Mouse (Mus musculus) embryonic stem cell, embryonic (primary cell): ENCODE results near the gene Slc10a6.

Experiments
- CTCF ChIA-PET, 4 experiments: fragments of 300-600 bp in 2 of 4; fragments of 350-600 bp in 2 of 4; sonication (Branson Sonifier 250); formaldehyde crosslinking; loops; one replicate each; lab custom pipeline; 2022; ENCODE audit warnings: inconsistent platforms in 2 of 4; lab: Charles Lee
- POLR2A ChIA-PET, 4 experiments: fragments of 300-600 bp in 2 of 4; fragments of 350-600 bp in 2 of 4; sonication (Branson Sonifier 250); formaldehyde crosslinking; loops; one replicate each; lab custom pipeline; 2022; ENCODE audit warnings: antibody characterized with exemption in 4 of 4, inconsistent platforms in 1 of 4; lab: Charles Lee

The Slc10a6 gene

GRCm38 (mm10) chr5:103629111-103629764, at the start of gene Slc10a6:
Slc10a6 (minus strand) TSS chr5:103629403.
- POLR2A ChIA-PET: interaction anchor here in 3 of 4 experiments (0.6 to 2.2 kb wide), 8 partner anchors 8 to 192 kb away, joined by 3 to 7 read pairs (median 4); no protein-coding TSS in a partner anchor
- CTCF ChIA-PET: interaction anchor here in 3 of 4 experiments (0.5 to 1.6 kb wide), 5 partner anchors 25 to 227 kb away, joined by 3 to 5 read pairs (median 3); no protein-coding TSS in a partner anchor

GRCm38 (mm10) chr5:103678974-103679373, 49.8 kb upstream of the Slc10a6 start:
- POLR2A ChIA-PET: interaction anchor here in 2 of 4 experiments (0.7 to 3.2 kb wide), 2 partner anchors 15 to 22 kb away, joined by 3 to 18 read pairs; no protein-coding TSS in a partner anchor
- CTCF ChIA-PET: interaction anchor here in 1 of 4 experiments (2.0 to 2.9 kb wide), 2 partner anchors 12 to 23 kb away, joined by 10 to 48 read pairs; partner anchors contain the start of gene Aff1

GRCm38 (mm10) chr5:103677894-103678293, 48.7 kb upstream of the Slc10a6 start:
- POLR2A ChIA-PET: interaction anchor here in 1 of 4 experiments (0.6 to 1.2 kb wide), 4 partner anchors 15 to 148 kb away, joined by 3 to 7 read pairs (median 4); no protein-coding TSS in a partner anchor
- CTCF ChIA-PET: no interaction called here

- CTCF ChIA-PET: no interaction called here
- POLR2A ChIA-PET: no interaction called here
Measured at GRCm38 (mm10) chr5:103676289-103676881, 47.2 kb upstream of the Slc10a6 start.

- ChIA-PET POLR2A (interaction anchor here in 3 of 4 experiments (0.5 to 1.9 kb wide), 10 partner anchors 18 to 84 kb away, joined by 3 to 5 read pairs (median 3); partner anchors contain the start of genes 1700016H13Rik (in 1 of the 3) and Aff1 (in 1 of the 3)), CTCF (interaction anchor here in 2 of 4 experiments (0.6 to 1.6 kb wide), 4 partner anchors 15 to 31 kb away, joined by 3 to 5 read pairs (median 3); no protein-coding TSS in a partner anchor)
Measured at GRCm38 (mm10) chr5:103674482-103674881, 45.3 kb upstream of the Slc10a6 start.

- ChIA-PET CTCF (interaction anchor here in 2 of 4 experiments (0.6 to 1.6 kb wide), 3 partner anchors 14 to 1766 kb away, joined by 3 to 5 read pairs (median 4); no protein-coding TSS in a partner anchor), POLR2A (interaction anchor here in 2 of 4 experiments (1.0 to 1.9 kb wide), 4 partner anchors 19 to 33 kb away, joined by 3 to 5 read pairs (median 4); partner anchors contain the start of gene Aff1 (in 1 of the 2))
Measured at GRCm38 (mm10) chr5:103673611-103674010, 44.4 kb upstream of the Slc10a6 start.

- CTCF ChIA-PET: interaction anchor here (0.5 to 2.4 kb wide), 16 partner anchors 8 to 1993 kb away, joined by 3 to 15 read pairs (median 5); no protein-coding TSS in a partner anchor
Measured at GRCm38 (mm10) chr5:103671858-103672257, 42.7 kb upstream of the Slc10a6 start.

GRCm38 (mm10) chr5:103665876-103666275, 36.7 kb upstream of the Slc10a6 start:
- ChIA-PET CTCF (interaction anchor here (0.5 to 3.0 kb wide), 6 partner anchors 11 to 24 kb away, joined by 3 to 13 read pairs (median 4); no protein-coding TSS in a partner anchor), POLR2A (interaction anchor here in 3 of 4 experiments (0.7 to 5.0 kb wide), 5 partner anchors 10 to 338 kb away, joined by 3 to 30 read pairs (median 3); partner anchors contain the start of gene 1700016H13Rik (in 1 of the 3))

More at GRCm38 (mm10) chr5:103671858-103672257, 42.7 kb upstream of the Slc10a6 start:
- POLR2A ChIA-PET: interaction anchor here (0.5 to 2.6 kb wide), 16 partner anchors 10 to 958 kb away, joined by 3 to 11 read pairs (median 4); partner anchors contain the start of gene Aff1 (in 1 of the 4)

GRCm38 (mm10) chr5:103664932-103665331, 35.7 kb upstream of the Slc10a6 start:
- POLR2A ChIA-PET: interaction anchor here in 1 of 4 experiments (0.8 to 5.0 kb wide), 4 partner anchors 9 to 337 kb away, joined by 3 to 30 read pairs (median 3); partner anchors contain the start of gene 1700016H13Rik
- CTCF ChIA-PET: interaction anchor here in 3 of 4 experiments (0.6 to 3.0 kb wide), 4 partner anchors 10 to 197 kb away, joined by 3 to 13 read pairs (median 4); no protein-coding TSS in a partner anchor

- ChIA-PET CTCF (interaction anchor here (0.5 to 1.7 kb wide), 35 partner anchors 10 to 1951 kb away, joined by 3 to 8 read pairs (median 3); partner anchors contain the start of gene Ptpn13 (in 1 of the 4)), POLR2A (interaction anchor here in 3 of 4 experiments (0.6 to 1.0 kb wide), 6 partner anchors 23 to 318 kb away, joined by 3 to 4 read pairs (median 3); no protein-coding TSS in a partner anchor)
Measured at GRCm38 (mm10) chr5:103659571-103659970, 30.4 kb upstream of the Slc10a6 start.

GRCm38 (mm10) chr5:103658921-103659320, 29.7 kb upstream of the Slc10a6 start:
- ChIA-PET CTCF (interaction anchor here (0.5 to 1.7 kb wide), 29 partner anchors 10 to 482 kb away, joined by 3 to 8 read pairs (median 3); partner anchors contain the start of gene Ptpn13 (in 1 of the 4)), POLR2A (interaction anchor here in 2 of 4 experiments (0.6 to 1.0 kb wide), 4 partner anchors 24 to 317 kb away, joined by 3 to 4 read pairs (median 3); no protein-coding TSS in a partner anchor)

GRCm38 (mm10) chr5:103655346-103656118, 26.3 kb upstream of the Slc10a6 start, which contains the start of gene 1700016H13Rik:
1700016H13Rik (minus strand) TSS chr5:103656010.
- POLR2A ChIA-PET: interaction anchor here in 3 of 4 experiments (0.5 to 4.4 kb wide), 49 partner anchors 11 to 465 kb away, joined by 3 to 30 read pairs (median 4); partner anchors contain the start of genes Ptpn13 (in 2 of the 3) and Aff1 (in 1 of the 3)
- CTCF ChIA-PET: interaction anchor here (0.5 to 4.6 kb wide), 58 partner anchors 9 to 1735 kb away, joined by 3 to 53 read pairs (median 5); partner anchors contain the start of genes Mapk10 (in 1 of the 4), Ptpn13 (in 1 of the 4) and Slc10a6 (in 1 of the 4)

- POLR2A ChIA-PET: interaction anchor here in 3 of 4 experiments (0.5 to 4.4 kb wide), 39 partner anchors 10 to 1622 kb away, joined by 3 to 30 read pairs (median 4); partner anchors contain the start of genes Ptpn13 (in 2 of the 3) and Aff1 (in 1 of the 3)
- CTCF ChIA-PET: interaction anchor here (0.5 to 4.6 kb wide), 98 partner anchors 9 to 1734 kb away, joined by 3 to 53 read pairs (median 4); partner anchors contain the start of genes Mapk10 (in 1 of the 4), Ptpn13 (in 1 of the 4) and Slc10a6 (in 1 of the 4)
Measured at GRCm38 (mm10) chr5:103654780-103655179, 25.6 kb upstream of the Slc10a6 start.

- ChIA-PET CTCF (interaction anchor here (0.5 to 4.6 kb wide), 92 partner anchors 9 to 355 kb away, joined by 3 to 53 read pairs (median 4); partner anchors contain the start of genes Ptpn13 (in 1 of the 4) and Slc10a6 (in 1 of the 4)), POLR2A (interaction anchor here in 3 of 4 experiments (0.7 to 4.4 kb wide), 27 partner anchors 10 to 1621 kb away, joined by 3 to 30 read pairs (median 4); partner anchors contain the start of genes Aff1 (in 1 of the 3) and Ptpn13 (in 1 of the 3))
Measured at GRCm38 (mm10) chr5:103654225-103654624, 25.0 kb upstream of the Slc10a6 start.

- CTCF ChIA-PET: no interaction called here
- POLR2A ChIA-PET: no interaction called here
Measured at GRCm38 (mm10) chr5:103647320-103647719, 18.1 kb upstream of the Slc10a6 start.

GRCm38 (mm10) chr5:103644167-103644566, 15.0 kb upstream of the Slc10a6 start:
- ChIA-PET CTCF (interaction anchor here (0.6 to 4.5 kb wide), 14 partner anchors 9 to 675 kb away, joined by 3 to 53 read pairs (median 4); partner anchors contain the start of gene 1700016H13Rik (in 2 of the 4)), POLR2A (interaction anchor here in 3 of 4 experiments (0.7 to 3.0 kb wide), 8 partner anchors 10 to 125 kb away, joined by 3 to 24 read pairs (median 6); partner anchors contain the start of genes 1700016H13Rik (in 1 of the 3) and Slc10a6 (in 1 of the 3))
